Mouse (Mus musculus) effector memory CD4-positive, alpha-beta T cell, adult 5 months (primary cell): Measurements from ENCODE around the gene Eda. TPM values are rescaled to one million over a fixed set of nuclear protein-coding genes. Genes with fewer than 3 reads are reported as not detected.

Source experiments
- polyA plus RNA-seq: library from polyadenylated mRNA; unstranded; fragments of 100-300 nt; shearing (Covaris generic); gene quantifications from one replicate; pipeline ENCODE4 v1.2.1, GENCODE M21; 2017

Gene Eda
- polyA plus RNA-seq: not detected

GRCm38 (mm10) chrX:99975250-99975984 lies at the start of gene Eda:
Gene Eda, plus strand, starts transcription at chrX:99975606.

GRCm38 (mm10) chrX:100428693-100429092 lies 453.3 kb downstream of the Eda start, which contains the start of gene Otud6a:
Gene Otud6a, plus strand, starts transcription at chrX:100429013.

GRCm38 (mm10) chrX:100442617-100443016 lies 467.2 kb downstream of the Eda start, which contains the start of gene Awat2:
Gene Awat2, minus strand, starts transcription at chrX:100442717.

Other genes with a start within 250 kb of the Eda start
- not detected for gene Tmem28, start 154.6 kb upstream of the Eda start, polyA plus RNA-seq